Mouse (Mus musculus) embryonic facial prominence, embryonic 14.5 days (tissue): ENCODE data around the gene Ino80b. TPM values are rescaled to one million over a fixed set of nuclear protein-coding genes. Genes with fewer than 3 reads are reported as not detected.

Source experiments
- ATAC-seq: fragments of 200-750 bp; cut with Nextera tagmentation; 2 replicates; pipeline ENCODE4 v1.8.0; 2017; ENCODE audit warnings: low read depth, moderate number of reproducible peaks, moderate TSS enrichment
- DNase-seq: peaks from one replicate; pipeline ENCODE4 v3.0.0-alpha.2; 2015; ENCODE audit warnings: low spot score
- H3K27ac ChIP-seq: fragments of 300-500 bp; sonication (generic); replicated peaks from 2 replicates; pipeline ENCODE4 v1.5.1; 2014; ENCODE audit warnings: low read depth, mild to moderate bottlenecking, low read length, moderate library complexity
- H3K27me3 ChIP-seq: fragments of 300-500 bp; sonication (generic); replicated peaks from 2 replicates; pipeline ENCODE4 v1.6.1; 2014; ENCODE audit warnings: low read length; ENCODE audit not compliant: control insufficient read depth, insufficient read depth
- H3K36me3 ChIP-seq: fragments of 300-500 bp; sonication (generic); 2 replicates; pipeline ENCODE4 v1.6.1; 2014; ENCODE audit warnings: low read length, mixed read lengths; ENCODE audit not compliant: control insufficient read depth, insufficient read depth
- H3K4me1 ChIP-seq: fragments of 300-500 bp; sonication (generic); 2 replicates; pipeline ENCODE4 v1.6.1; 2014; ENCODE audit warnings: antibody characterized with exemption, low read length; ENCODE audit not compliant: control insufficient read depth, insufficient read depth
- H3K4me2 ChIP-seq: fragments of 300-500 bp; sonication (generic); 2 replicates; pipeline ENCODE4 v1.6.1; 2014; ENCODE audit warnings: low read depth, mild to moderate bottlenecking, low read length, moderate library complexity, mixed read lengths
- H3K4me3 ChIP-seq: fragments of 300-500 bp; sonication (generic); 2 replicates; pipeline ENCODE4 v1.5.1; 2014; ENCODE audit warnings: low read depth, mild to moderate bottlenecking, low read length
- H3K9ac ChIP-seq: fragments of 300-500 bp; sonication (generic); 2 replicates; pipeline ENCODE4 v1.6.1; 2014; ENCODE audit warnings: low read depth, mild to moderate bottlenecking, low read length, moderate library complexity, mixed read lengths
- H3K9me3 ChIP-seq: fragments of 300-500 bp; sonication (generic); 2 replicates; pipeline ENCODE4 v1.6.1; 2016; ENCODE audit warnings: low read length; ENCODE audit not compliant: control insufficient read depth
- WGBS: fragments of 180-500 bp; shearing (Covaris S2); extraction: QIAGEN DNeasy Blood & Tissue Kit; methylation state at CpG from one replicate; pipeline ENCODE4 v1.1.7; 2014; 5-methylcytosine and 5-hydroxymethylcytosine counted together
- microRNA counts: library from miRNA; unstranded; fragments of <30 nt; microRNA quantifications from one replicate; lab custom pipeline; 2017
- microRNA-seq: library from miRNA; unstranded; fragments of <30 nt; microRNA quantifications from one replicate; pipeline ENCODE4, GENCODE M21; 2016; ENCODE audit warnings: borderline number of aligned reads
- polyA plus RNA-seq: library from polyadenylated mRNA; unstranded; fragments of >200 nt; fragmentation: Nextera tagmentation; extraction: Ambion mirVana; gene quantifications from 2 replicates; pipeline ENCODE4 v1.2.1, GENCODE M21; 2014

The Ino80b gene
- polyA plus RNA-seq, 1 experiment from 2014 or later, result 14.1 TPM

DNA sequence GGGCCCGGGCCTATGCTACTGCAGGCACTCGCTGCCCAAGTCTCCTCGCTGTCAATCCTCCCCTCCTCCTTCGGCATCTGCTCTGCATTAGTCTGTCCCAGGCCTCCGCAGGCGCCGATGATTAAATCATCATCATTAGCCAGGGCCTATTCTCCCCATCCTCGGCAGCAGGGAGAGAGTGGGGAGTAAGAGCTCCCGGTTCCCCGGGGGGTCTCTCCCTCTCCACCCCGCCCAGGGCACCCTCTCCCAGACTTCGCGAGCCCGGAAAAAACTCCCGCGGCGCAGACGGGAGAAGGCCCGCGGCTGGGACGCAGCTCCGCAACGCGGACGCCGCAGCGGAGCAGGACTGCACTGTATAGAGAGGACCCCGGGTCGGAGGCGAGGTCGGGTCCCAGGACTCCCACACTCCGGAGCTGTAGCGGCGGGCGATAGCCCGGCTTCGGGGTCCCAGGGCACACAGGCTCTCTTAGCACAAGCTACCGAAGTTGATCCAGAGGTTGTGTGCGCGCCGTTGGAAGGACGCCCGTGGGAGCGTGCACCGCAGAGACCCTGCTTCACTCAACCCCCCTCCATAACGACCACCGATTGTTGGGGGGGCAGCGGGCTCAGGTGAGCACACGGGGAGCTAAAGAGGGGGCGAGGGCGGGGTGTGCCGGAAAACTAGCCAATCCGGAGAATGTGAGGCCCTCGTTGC lies 47.5 kb downstream of the Ino80b start, which contains the start of gene Pcgf1:
Gene Pcgf1, plus strand, starts transcription at position 240 of the 694 bp plus-strand sequence.
- WGBS, result under 1% methylated on average over 50 of the region's 54 CpGs
- Histone ChIP-seq H3K36me3 (peaks cover 20% of the 10 kb centered on the region), H3K27ac (peak within 1 kb of the TSS; percentile 90), H3K27me3 (peaks cover 40% of the 10 kb centered on the region), H3K4me2 (peak within 1 kb of the TSS; percentile 96), H3K4me1 (peaks cover 11% of the 10 kb centered on the region), H3K9me3 (no peaks in the 10 kb centered on the region), H3K9ac (peak within 1 kb of the TSS; percentile 79), H3K4me3 (peak within 1 kb of the TSS; percentile 72)
- DNase-seq (peak; percentile 98), ATAC-seq (peak; percentile 74)

DNA sequence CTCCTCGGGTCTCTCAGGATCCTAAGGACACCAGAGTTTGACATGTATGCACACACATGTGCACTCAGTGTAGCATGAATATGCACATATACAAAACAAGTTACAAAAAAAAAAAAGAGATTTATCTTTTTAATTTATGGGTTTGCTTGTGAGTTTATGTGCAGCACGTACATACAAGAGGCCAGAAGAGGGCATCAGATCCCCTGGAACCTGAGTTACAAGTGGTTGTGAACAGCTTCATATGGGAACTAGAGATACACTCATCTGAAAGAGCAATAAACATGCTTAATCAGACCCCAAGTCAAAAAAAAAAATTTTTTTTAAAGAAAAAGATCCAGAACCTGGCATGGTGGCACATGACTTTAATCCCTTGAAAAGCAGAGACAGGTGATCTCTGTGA lies 50.3 kb downstream of the Ino80b start:
- H3K4me2 ChIP-seq, result no peak overlapping the region
- H3K27me3 ChIP-seq, result peaks cover 62% of the 10 kb centered on the region
- H3K27ac ChIP-seq, result no peak overlapping the region
- ATAC-seq (no peak), DNase-seq (no peak)
- H3K9me3 ChIP-seq, result no peaks in the 10 kb centered on the region
- no peak overlapping the region for H3K9ac ChIP-seq
- peaks cover 17% of the 10 kb centered on the region for H3K4me1 ChIP-seq
- 23% methylated on average over 2 of the region's 2 CpGs for WGBS
- H3K36me3 ChIP-seq, result no peaks in the 10 kb centered on the region
- H3K4me3 ChIP-seq, result no peak overlapping the region

MicroRNA genes within 50 kb of the gene (microRNA counts, 519-probe panel; counts per million panel counts)
- 1,561 counts per million, percentile 7 among the panel's probes with 10 or more counts for microRNA mmu-miR-3470a+mmu-miR-3470b (lab: Ali Mortazavi, UCI)

Small RNA genes lying within 50 kb of the gene (microRNA-seq; reads per million reads assigned to microRNA genes)
- gene Mir3470a, result not detected

Other genes starting within 250 kb of the Ino80b start
- gene Sema4f, start 185.7 kb downstream of the Ino80b start, polyA plus RNA-seq, result 2.1 and 3.5 TPM in 2 replicates
- gene M1ap, start 178.5 kb downstream of the Ino80b start, polyA plus RNA-seq, result 0.28 and 0.65 TPM in 2 replicates
- gene Dok1, start 92.0 kb downstream of the Ino80b start, polyA plus RNA-seq, result 6.7 and 8.7 TPM in 2 replicates
- 19.7 and 21.4 TPM in 2 replicates for gene Loxl3, start 91.3 kb downstream of the Ino80b start, polyA plus RNA-seq
- gene Aup1, start 70.9 kb downstream of the Ino80b start, polyA plus RNA-seq, result 118 and 121 TPM in 2 replicates
- gene Htra2, start 70.2 kb downstream of the Ino80b start, polyA plus RNA-seq, result 43.0 and 46.3 TPM in 2 replicates
- 0.65 and 0.67 TPM in 2 replicates for gene Dqx1, start 67.6 kb downstream of the Ino80b start, polyA plus RNA-seq
- 2.9 and 3.4 TPM in 2 replicates for gene Tlx2, start 55.1 kb downstream of the Ino80b start, polyA plus RNA-seq
- gene Pcgf1, start 47.6 kb downstream of the Ino80b start, polyA plus RNA-seq, result 22.6 and 25.8 TPM in 2 replicates
- 0.71 and 0.87 TPM in 2 replicates for gene Lbx2, start 39.1 kb downstream of the Ino80b start, polyA plus RNA-seq
- gene Ccdc142, start 23.8 kb downstream of the Ino80b start, polyA plus RNA-seq, result 1.3 and 3.4 TPM in 2 replicates
- gene Gm42688, start 23.8 kb downstream of the Ino80b start, polyA plus RNA-seq, result 2.1 TPM in 2 replicates
- gene Mrpl53, start 16.4 kb downstream of the Ino80b start, polyA plus RNA-seq, result 136 and 145 TPM in 2 replicates
- gene Mogs, start 9.9 kb downstream of the Ino80b start, polyA plus RNA-seq, result 48.7 and 49.3 TPM in 2 replicates
- 61.8 and 82.1 TPM in 2 replicates for gene Wbp1, start 3.9 kb downstream of the Ino80b start, polyA plus RNA-seq
- gene Rtkn, start 10.0 kb upstream of the Ino80b start, polyA plus RNA-seq, result 25.8 and 30.4 TPM in 2 replicates
- gene Wdr54, start 31.0 kb upstream of the Ino80b start, polyA plus RNA-seq, result 5.8 and 7.0 TPM in 2 replicates
- 3.1 and 6.3 TPM in 2 replicates for gene 1700003E16Rik, start 31.0 kb upstream of the Ino80b start, polyA plus RNA-seq
- gene Dctn1, start 40.5 kb upstream of the Ino80b start, polyA plus RNA-seq, result 84.5 and 101 TPM in 2 replicates
- 0.47 and 0.57 TPM in 2 replicates for gene Slc4a5, start 94.4 kb upstream of the Ino80b start, polyA plus RNA-seq
- 34.6 and 40.8 TPM in 2 replicates for gene Mthfd2, start 200.5 kb upstream of the Ino80b start, polyA plus RNA-seq
- gene Mob1a, start 200.6 kb upstream of the Ino80b start, polyA plus RNA-seq, result 80.3 and 80.7 TPM in 2 replicates
- 135 and 154 TPM in 2 replicates for gene Bola3, start 223.7 kb upstream of the Ino80b start, polyA plus RNA-seq